Comparison of ENCODE assay signal across 31 mouse cellular contexts in the genomic region with DNA sequence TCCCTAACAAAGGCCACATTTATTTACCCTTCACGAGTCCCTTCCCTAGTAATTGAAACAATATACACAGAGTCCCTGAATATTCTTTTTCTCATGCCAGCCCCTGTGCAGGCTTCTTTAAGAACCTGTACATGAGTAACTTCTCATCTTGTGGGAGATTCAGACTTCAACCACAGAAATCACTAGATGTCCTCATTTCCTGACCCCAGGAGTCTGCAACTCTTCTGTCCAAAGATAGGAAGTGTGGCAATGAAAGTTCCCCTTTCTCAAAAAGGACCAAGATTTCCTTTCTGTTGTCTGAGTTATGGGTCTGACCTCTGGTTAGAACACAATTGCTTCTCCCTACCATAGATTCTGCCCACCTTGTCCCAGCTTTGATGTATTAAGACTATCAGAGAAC. TPM values are rescaled to one million over a fixed set of nuclear protein-coding genes. Genes with fewer than 3 reads are reported as not detected.
DNase-seq lines count a peak whose midpoint lies in the region; ATAC-seq and TF ChIP-seq lines count a peak whose summit lies in the region.
"Had no signal": no experiment of that assay in that cellular context is flagged by ENCODE, and none has a peak within 500 bp of the region (broad histone marks: within the 10 kb centered on the region; RNA-seq: fewer than 3 reads in every experiment).

No protein-coding gene starts in this region.

- H3K9ac ChIP-seq in lung, postnatal 0 days (replicated peaks; ENCODE audit: low read depth) = no peak overlapping the region
- no peak overlapping the region for H3K9ac ChIP-seq in intestine, postnatal 0 days (ENCODE audit: low read depth, low read length)
- H3K9ac ChIP-seq: embryonic facial prominence, embryonic 12.5 days; limb, embryonic 12.5 days had no signal

- H3K27ac ChIP-seq in lung, postnatal 0 days (ENCODE audit: low read length) = no peak overlapping the region
- H3K27ac ChIP-seq in intestine, postnatal 0 days (ENCODE audit: low read depth, low read length) = no peak overlapping the region
- H3K27ac ChIP-seq: embryonic facial prominence, embryonic 12.5 days; kidney, postnatal 0 days; limb, embryonic 12.5 days had no signal

- no peak for TF ChIP-seq CTCF in lung, postnatal 0 days (IDR thresholded peaks at IDR 0.05)
- TF ChIP-seq CTCF in lung, adult 2 months (IDR thresholded peaks at IDR 0.05; ENCODE audit: insufficient read depth, low read length) = no peak
- no peak for TF ChIP-seq CTCF in intestine, postnatal 0 days (IDR thresholded peaks at IDR 0.05; ENCODE audit: low read depth)

- no peaks in the 10 kb centered on the region for H3K4me1 ChIP-seq in lung, postnatal 0 days (ENCODE audit: insufficient read depth, low read depth, low read length)
- no peaks in the 10 kb centered on the region for H3K4me1 ChIP-seq in lung, adult 2 months (ENCODE audit: control insufficient read depth, insufficient read depth, low read length)
- no peaks in the 10 kb centered on the region for H3K4me1 ChIP-seq in intestine, postnatal 0 days (replicated peaks; ENCODE audit: control insufficient read depth, insufficient read depth, low read length)
- H3K4me1 ChIP-seq: embryonic facial prominence, embryonic 12.5 days; limb, embryonic 12.5 days had no signal

- no peak overlapping the region for H3K4me3 ChIP-seq in lung, postnatal 0 days (ENCODE audit: low read depth, low read length)
- H3K4me3 ChIP-seq in lung, adult 2 months (replicated peaks; ENCODE audit: extremely low read depth, low read depth, low read length) = no peak overlapping the region
- no peak overlapping the region for H3K4me3 ChIP-seq in intestine, postnatal 0 days (ENCODE audit: low read depth, low read length)
- H3K4me3 ChIP-seq: embryonic facial prominence, embryonic 12.5 days; erythroblast, embryonic 14.5 days; limb, embryonic 12.5 days had no signal

- no peaks in the 10 kb centered on the region for H3K9me3 ChIP-seq in lung, postnatal 0 days (ENCODE audit: low read length)
- no peaks in the 10 kb centered on the region for H3K9me3 ChIP-seq in intestine, postnatal 0 days (ENCODE audit: control insufficient read depth)
- H3K9me3 ChIP-seq: embryonic facial prominence, embryonic 12.5 days; limb, embryonic 12.5 days had no signal

- H3K4me2 ChIP-seq in lung, postnatal 0 days (replicated peaks; ENCODE audit: low read depth, low read length) = no peak overlapping the region
- H3K4me2 ChIP-seq in intestine, postnatal 0 days (replicated peaks; ENCODE audit: low read depth) = no peak overlapping the region
- H3K4me2 ChIP-seq: embryonic facial prominence, embryonic 12.5 days; heart, embryonic 11.5 days; limb, embryonic 12.5 days had no signal

- no peak for TF ChIP-seq EP300 in lung, postnatal 0 days (IDR thresholded peaks at IDR 0.05)

- no peak for ATAC-seq in lung, postnatal 0 days
- ATAC-seq in granulocyte monocyte progenitor cell, adult 5-6 weeks (replicated peaks; ENCODE audit: poor library complexity, severe bottlenecking) = peak; percentile 86
- ATAC-seq in neutrophil, adult 5-6 weeks (ENCODE audit: extremely low read depth, insufficient number of reproducible peaks, low FRiP score, poor library complexity, severe bottlenecking) = peak; percentile 87
- ATAC-seq in intestine, postnatal 0 days = no peak
- ATAC-seq: forebrain, embryonic 14.5 days; hindbrain, embryonic 16.5 days; intestine, embryonic 16.5 days; midbrain, embryonic 16.5 days had no signal

- no peaks in the 10 kb centered on the region for H3K27me3 ChIP-seq in lung, postnatal 0 days (replicated peaks; ENCODE audit: insufficient read depth, low read length)
- H3K27me3 ChIP-seq in intestine, postnatal 0 days (replicated peaks; ENCODE audit: control insufficient read depth, insufficient read depth, low read length) = no peaks in the 10 kb centered on the region
- H3K27me3 ChIP-seq: embryonic facial prominence, embryonic 12.5 days; limb, embryonic 12.5 days had no signal

- intact Hi-C loops in gastrocnemius, postnatal 36 days (cut with DNase I) = no loop called here

- no peak for TF ChIP-seq POLR2A in lung, adult 2 months (IDR thresholded peaks at IDR 0.05; ENCODE audit: borderline replicate concordance, extremely low read depth, low read depth, low read length)

- H3K36me3 ChIP-seq in lung, postnatal 0 days (ENCODE audit: insufficient read depth, low read length) = no peaks in the 10 kb centered on the region
- H3K36me3 ChIP-seq in intestine, postnatal 0 days (ENCODE audit: control insufficient read depth, insufficient read depth) = no peaks in the 10 kb centered on the region
- H3K36me3 ChIP-seq: embryonic facial prominence, embryonic 12.5 days; limb, embryonic 12.5 days had no signal

- peak; percentile 1 for DNase-seq in kidney, adult 9 months
- no peak for DNase-seq in kidney, postnatal 36 days
- DNase-seq in lung, postnatal 0 days (ENCODE audit: low spot score) = peak; percentile 47
- DNase-seq in lung, adult 2 months = no peak
- no peak for DNase-seq in gastrocnemius, postnatal 36 days
- DNase-seq: adrenal gland, postnatal 36 days; cerebellum, adult 9-10 months; gastrocnemius, postnatal 14 days; heart, postnatal 10 days; lung, adult 18-20 months; retina, postnatal 1 day; right cerebral cortex, postnatal 4 days; thymus, postnatal 14 days had no signal

- 59% methylated on average over 1 of the region's 1 CpGs for WGBS in lung, postnatal 0 days
- 50% methylated on average over 1 of the region's 1 CpGs for WGBS in lung, adult 2 months
- WGBS in intestine, postnatal 0 days = 57% methylated on average over 1 of the region's 1 CpGs

RNA-seq across cellular contexts. Expression of gene Olfr460, which starts 7.0 kb away (rescaled TPM):
- polyA plus RNA-seq in lung, postnatal 0 days (2015; fragmentation: Nextera tagmentation; extraction: Ambion mirVana) = not detected in 2 replicates
- polyA plus RNA-seq in lung, adult 2 months (2012; rRNA removed) = not detected in 2 replicates
- total RNA-seq in granulocyte monocyte progenitor cell, adult 5-6 weeks (2014; fragmentation: Nextera tagmentation) = not detected in 2 replicates
- total RNA-seq in granulocyte monocyte progenitor cell, adult 5-6 weeks (2017) = 0.21 TPM in 1 of 2 replicates, not detected in the other
- not detected in 2 replicates for total RNA-seq in neutrophil, adult 5-6 weeks (2017)
- not detected in 2 replicates for polyA plus RNA-seq in intestine, postnatal 0 days (2015; fragmentation: Nextera tagmentation; extraction: Ambion mirVana)
- not detected for total RNA-seq in gastrocnemius, postnatal 36 days (2021)
- total RNA-seq: adrenal gland, postnatal 36 days; gastrocnemius, postnatal 14 days; heart, postnatal 10 days; layer of hippocampus, adult 8-10 months; left cerebral cortex, postnatal 10 days; megakaryocyte-erythroid progenitor cell, adult 5-6 weeks had no signal
- polyA plus RNA-seq: C2C12; embryonic facial prominence, embryonic 12.5 days; erythroblast, embryonic 14.5 days; forebrain, embryonic 14.5 days; hindbrain, embryonic 16.5 days; intestine, embryonic 16.5 days; kidney, postnatal 0 days; limb, embryonic 12.5 days; midbrain, embryonic 16.5 days; testis, adult 2 months had no signal

RNA-seq across cellular contexts. Expression of gene Clec5a, which starts 9.3 kb away (rescaled TPM):
- 4.0 and 5.8 TPM in 2 replicates for polyA plus RNA-seq in lung, postnatal 0 days (2015; fragmentation: Nextera tagmentation; extraction: Ambion mirVana)
- polyA plus RNA-seq in lung, adult 2 months (2012; rRNA removed) = 0.50 and 1.5 TPM in 2 replicates
- total RNA-seq in granulocyte monocyte progenitor cell, adult 5-6 weeks (2014; fragmentation: Nextera tagmentation) = 59.5 and 89.0 TPM in 2 replicates
- total RNA-seq in granulocyte monocyte progenitor cell, adult 5-6 weeks (2017) = 90.0 and 126 TPM in 2 replicates
- 84.5 and 85.2 TPM in 2 replicates for total RNA-seq in neutrophil, adult 5-6 weeks (2017)
- polyA plus RNA-seq in intestine, postnatal 0 days (2015; fragmentation: Nextera tagmentation; extraction: Ambion mirVana) = 0.77 and 1.1 TPM in 2 replicates
- total RNA-seq in gastrocnemius, postnatal 36 days (2021) = under 1 TPM; 0.15 TPM
- polyA plus RNA-seq: C2C12; erythroblast, embryonic 14.5 days; testis, adult 2 months had no signal

RNA-seq across cellular contexts. Expression of gene Olfr461, which starts 21.5 kb away (rescaled TPM):
- not detected in 2 replicates for polyA plus RNA-seq in lung, postnatal 0 days (2015; fragmentation: Nextera tagmentation; extraction: Ambion mirVana)
- not detected in 2 replicates for polyA plus RNA-seq in lung, adult 2 months (2012; rRNA removed)
- not detected in 2 replicates for total RNA-seq in granulocyte monocyte progenitor cell, adult 5-6 weeks (2014; fragmentation: Nextera tagmentation)
- total RNA-seq in granulocyte monocyte progenitor cell, adult 5-6 weeks (2017) = not detected in 2 replicates
- total RNA-seq in neutrophil, adult 5-6 weeks (2017) = not detected in 2 replicates
- not detected in 2 replicates for polyA plus RNA-seq in intestine, postnatal 0 days (2015; fragmentation: Nextera tagmentation; extraction: Ambion mirVana)
- total RNA-seq in gastrocnemius, postnatal 36 days (2021) = not detected
- total RNA-seq: adrenal gland, postnatal 36 days; gastrocnemius, postnatal 14 days; heart, postnatal 10 days; layer of hippocampus, adult 8-10 months; left cerebral cortex, postnatal 10 days; megakaryocyte-erythroid progenitor cell, adult 5-6 weeks had no signal
- polyA plus RNA-seq: C2C12; cortical plate, adult 2 months; erythroblast, embryonic 14.5 days; forebrain, embryonic 14.5 days; heart, embryonic 11.5 days; intestine, embryonic 16.5 days; testis, adult 2 months had no signal

RNA-seq across cellular contexts. Expression of gene Tas2r138, which starts 36.8 kb away (rescaled TPM):
- polyA plus RNA-seq in lung, postnatal 0 days (2015; fragmentation: Nextera tagmentation; extraction: Ambion mirVana) = not detected in 2 replicates
- polyA plus RNA-seq in lung, adult 2 months (2012; rRNA removed) = not detected in 2 replicates
- not detected in 2 replicates for total RNA-seq in granulocyte monocyte progenitor cell, adult 5-6 weeks (2014; fragmentation: Nextera tagmentation)
- not detected in 2 replicates for total RNA-seq in granulocyte monocyte progenitor cell, adult 5-6 weeks (2017)
- total RNA-seq in neutrophil, adult 5-6 weeks (2017) = not detected in 2 replicates
- polyA plus RNA-seq in intestine, postnatal 0 days (2015; fragmentation: Nextera tagmentation; extraction: Ambion mirVana) = not detected in 2 replicates
- not detected for total RNA-seq in gastrocnemius, postnatal 36 days (2021)
- total RNA-seq: adrenal gland, postnatal 36 days; gastrocnemius, postnatal 14 days; heart, postnatal 10 days; layer of hippocampus, adult 8-10 months; left cerebral cortex, postnatal 10 days; megakaryocyte-erythroid progenitor cell, adult 5-6 weeks had no signal
- polyA plus RNA-seq: C2C12; cortical plate, adult 2 months; embryonic facial prominence, embryonic 12.5 days; erythroblast, embryonic 14.5 days; forebrain, embryonic 14.5 days; heart, embryonic 11.5 days; hindbrain, embryonic 16.5 days; intestine, embryonic 16.5 days; kidney, postnatal 0 days; limb, embryonic 12.5 days; midbrain, embryonic 16.5 days; testis, adult 2 months had no signal

RNA-seq across cellular contexts. Expression of gene Mgam, which starts 52.3 kb away (rescaled TPM):
- 0.05 and 0.11 TPM in 2 replicates for polyA plus RNA-seq in lung, postnatal 0 days (2015; fragmentation: Nextera tagmentation; extraction: Ambion mirVana)
- polyA plus RNA-seq in lung, adult 2 months (2012; rRNA removed) = 0.23 and 0.36 TPM in 2 replicates
- 18.1 and 21.7 TPM in 2 replicates for total RNA-seq in granulocyte monocyte progenitor cell, adult 5-6 weeks (2014; fragmentation: Nextera tagmentation)
- total RNA-seq in granulocyte monocyte progenitor cell, adult 5-6 weeks (2017) = 63.1 and 63.3 TPM in 2 replicates
- total RNA-seq in neutrophil, adult 5-6 weeks (2017) = 73.4 and 107 TPM in 2 replicates
- 38.9 and 52.2 TPM in 2 replicates for polyA plus RNA-seq in intestine, postnatal 0 days (2015; fragmentation: Nextera tagmentation; extraction: Ambion mirVana)
- under 1 TPM; 0.43 to 0.54 TPM for total RNA-seq in gastrocnemius, postnatal 36 days (2021)
- total RNA-seq: layer of hippocampus, adult 8-10 months had no signal
- polyA plus RNA-seq: limb, embryonic 12.5 days; midbrain, embryonic 16.5 days had no signal

Comparison
In these comparisons a context has a peak if more than half of its experiments do, and no peak if none do; other contexts are left out.
1. DNase-seq: peak in kidney, adult 9 months (single experiment) and lung, postnatal 0 days (single experiment); none in kidney, postnatal 36 days (0 of 2), lung, adult 2 months (single experiment) and gastrocnemius, postnatal 36 days (0 of 2).
2. ATAC-seq: peak in granulocyte monocyte progenitor cell, adult 5-6 weeks (single experiment) and neutrophil, adult 5-6 weeks (single experiment); none in lung, postnatal 0 days (single experiment) and intestine, postnatal 0 days (single experiment).
3. RNA of gene Clec5a, which starts 9.3 kb away (total RNA-seq): 59.5 to 126 TPM in granulocyte monocyte progenitor cell, adult 5-6 weeks and 84.5 to 85.2 TPM in neutrophil, adult 5-6 weeks; 0.15 TPM in gastrocnemius, postnatal 36 days; every median in the first group is over 10 times any median in the second.